Mouse (Mus musculus): ENCODE measurements at regions not wholly inside any gene's neighbourhood (a gene's known extent, or its start where the extent isn't known, plus 50 kb on each side); places are given as distances from the start of the nearest gene placed in this dataset.

DNA sequence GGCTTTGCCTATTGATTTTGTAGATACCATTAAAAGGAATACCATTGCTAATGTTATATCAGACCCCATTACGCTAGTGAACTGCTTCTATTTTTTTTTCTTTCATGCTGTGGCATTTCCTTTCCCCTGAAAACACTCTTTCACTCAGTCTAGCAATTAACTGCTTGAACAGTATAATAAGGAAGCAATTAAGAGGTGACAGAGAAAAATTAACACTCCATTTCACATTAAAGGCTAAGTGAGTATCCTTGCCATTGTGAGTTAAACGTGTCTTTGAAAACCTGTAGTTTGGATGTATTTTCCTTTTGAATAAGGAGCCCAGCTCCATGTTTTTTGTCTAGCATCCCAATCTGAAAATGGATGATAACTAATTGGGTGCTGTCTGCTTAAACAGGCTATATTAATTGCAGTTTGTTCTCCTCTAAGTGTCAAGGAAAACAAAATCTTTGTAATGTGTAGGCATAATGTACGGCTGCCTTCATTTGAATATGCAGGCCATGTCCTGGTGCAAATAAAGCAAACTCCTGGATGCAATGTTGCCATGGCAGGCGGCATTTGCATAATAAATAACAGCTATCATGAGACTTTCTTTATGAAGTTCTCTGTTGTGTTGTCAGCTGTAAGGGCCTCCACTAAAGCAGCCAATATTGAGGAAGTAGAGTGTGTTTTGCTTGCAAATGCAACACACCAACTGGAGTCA lies 423.3 kb downstream of the Zic3 start:
- Histone ChIP-seq H3K9ac (replicated peaks; ENCODE audit: low read length, poor library complexity, severe bottlenecking) (no peak overlapping the region), H3K36me3 (ENCODE audit: insufficient read depth, low read length) (no peaks in the 10 kb centered on the region), H3K4me3 (ENCODE audit: low read depth, low read length) (no peak overlapping the region), H3K27me3 (ENCODE audit: insufficient read depth, low read length) (no peaks in the 10 kb centered on the region), H3K9me3 (ENCODE audit: low read length) (no peaks in the 10 kb centered on the region), H3K4me2 (ENCODE audit: low read depth, low read length, poor library complexity, severe bottlenecking) (no peak overlapping the region), H3K4me1 (ENCODE audit: insufficient read depth, low read length) (no peaks in the 10 kb centered on the region), H3K27ac (ENCODE audit: low read depth, low read length) (no peak overlapping the region)
- ATAC-seq (ENCODE audit: low FRiP score), result no peak
- TF ChIP-seq CTCF (IDR thresholded peaks at IDR 0.05), result no peak
- peak; percentile 5 for DNase-seq (ENCODE audit: low spot score)
- 55% methylated on average over 4 of the region's 4 CpGs for WGBS

DNA sequence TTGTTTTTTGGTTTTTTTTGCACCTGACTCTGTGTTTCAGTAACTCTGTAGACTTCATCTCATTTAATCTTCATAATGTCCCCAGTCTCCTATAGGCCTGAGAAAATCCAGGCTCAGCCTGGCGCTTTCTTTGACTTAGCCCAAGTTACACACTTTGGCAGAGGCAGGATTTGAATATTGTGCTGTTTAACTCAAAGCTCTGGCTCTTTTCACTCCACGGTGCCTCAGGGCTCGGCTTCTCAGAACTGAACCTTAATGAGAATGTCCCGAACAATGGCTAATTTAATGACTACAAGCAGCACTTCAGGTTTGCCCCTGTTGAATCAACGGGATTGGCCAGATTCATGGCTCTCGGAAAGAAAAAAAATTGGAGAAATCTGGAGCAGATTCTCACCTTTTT lies 425.1 kb downstream of the Zic3 start:
- DNase-seq (ENCODE audit: low spot score) (no peak), ATAC-seq (ENCODE audit: low FRiP score) (no peak)
- Histone ChIP-seq H3K4me1 (ENCODE audit: insufficient read depth, low read length) (no peaks in the 10 kb centered on the region), H3K4me3 (ENCODE audit: low read depth, low read length) (no peak overlapping the region), H3K4me2 (ENCODE audit: low read depth, low read length, poor library complexity, severe bottlenecking) (no peak overlapping the region), H3K27me3 (ENCODE audit: insufficient read depth, low read length) (no peaks in the 10 kb centered on the region), H3K36me3 (ENCODE audit: insufficient read depth, low read length) (no peaks in the 10 kb centered on the region), H3K27ac (ENCODE audit: low read depth, low read length) (no peak overlapping the region), H3K9ac (replicated peaks; ENCODE audit: low read length, poor library complexity, severe bottlenecking) (no peak overlapping the region), H3K9me3 (ENCODE audit: low read length) (no peaks in the 10 kb centered on the region)
- 69% methylated on average over 6 of the region's 6 CpGs for WGBS
- no peak for TF ChIP-seq CTCF (IDR thresholded peaks at IDR 0.05)

DNA sequence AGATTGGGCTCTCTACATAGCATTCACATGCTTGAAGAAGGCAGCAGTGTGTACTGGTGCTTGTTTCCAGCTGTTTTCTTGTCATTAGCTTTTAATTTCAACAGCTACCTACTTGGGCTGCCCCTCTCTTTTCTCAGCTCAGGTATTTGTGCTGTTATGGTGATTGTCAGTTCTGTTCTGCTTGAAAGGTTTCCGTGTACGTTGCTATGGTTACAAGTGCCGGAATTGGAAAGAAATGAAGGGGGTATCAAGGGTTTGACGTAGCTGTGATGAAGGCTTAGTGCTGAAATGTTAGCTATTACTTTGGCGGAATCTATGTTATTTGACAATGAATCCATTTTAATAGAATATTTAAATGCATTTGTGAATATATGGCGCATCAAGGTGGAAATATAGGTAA lies 439.5 kb upstream of the 4930550L24Rik start:
- Histone ChIP-seq H3K4me3 (ENCODE audit: low read depth, low read length) (no peak overlapping the region), H3K4me2 (ENCODE audit: low read depth, low read length, poor library complexity, severe bottlenecking) (no peak overlapping the region), H3K27ac (ENCODE audit: low read depth, low read length) (no peak overlapping the region), H3K4me1 (ENCODE audit: insufficient read depth, low read length) (no peaks in the 10 kb centered on the region), H3K9ac (replicated peaks; ENCODE audit: low read length, poor library complexity, severe bottlenecking) (no peak overlapping the region), H3K27me3 (ENCODE audit: insufficient read depth, low read length) (no peaks in the 10 kb centered on the region), H3K36me3 (ENCODE audit: insufficient read depth, low read length) (no peaks in the 10 kb centered on the region), H3K9me3 (ENCODE audit: low read length) (no peaks in the 10 kb centered on the region)
- DNase-seq (ENCODE audit: low spot score), result peak; percentile 17
- peak; percentile 72; the same call in 1 of the 2 replicates for ATAC-seq (ENCODE audit: low FRiP score)
- TF ChIP-seq CTCF (IDR thresholded peaks at IDR 0.05), result no peak
- 43% methylated on average over 6 of the region's 6 CpGs for WGBS

DNA sequence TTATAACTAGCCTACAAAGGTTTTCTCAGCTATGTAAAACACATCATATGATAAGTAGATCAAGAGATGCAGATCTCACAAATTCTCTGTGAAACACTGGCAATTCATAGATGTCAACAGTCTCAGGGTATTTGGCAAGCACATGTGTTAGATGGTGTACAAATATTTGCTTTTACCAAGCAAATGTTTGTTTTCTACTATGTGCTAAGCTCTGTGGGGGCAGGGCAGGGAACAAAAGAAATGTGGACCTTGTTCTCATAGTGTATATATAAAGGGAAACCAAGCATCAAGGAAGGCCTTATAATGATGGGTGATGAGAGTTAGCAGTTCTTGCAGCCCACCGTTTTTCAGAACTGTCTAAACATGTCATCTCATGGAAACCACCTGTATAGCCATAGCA lies 438.2 kb upstream of the 4930550L24Rik start:
- no peaks in the 10 kb centered on the region for H3K9me3 ChIP-seq (ENCODE audit: low read length)
- H3K9ac ChIP-seq (replicated peaks; ENCODE audit: low read length, poor library complexity, severe bottlenecking), result no peak overlapping the region
- no peak overlapping the region for H3K27ac ChIP-seq (ENCODE audit: low read depth, low read length)
- no peaks in the 10 kb centered on the region for H3K27me3 ChIP-seq (ENCODE audit: insufficient read depth, low read length)
- DNase-seq (ENCODE audit: low spot score), result no peak
- H3K4me2 ChIP-seq (ENCODE audit: low read depth, low read length, poor library complexity, severe bottlenecking), result no peak overlapping the region
- TF ChIP-seq CTCF (IDR thresholded peaks at IDR 0.05), result no peak
- no peaks in the 10 kb centered on the region for H3K36me3 ChIP-seq (ENCODE audit: insufficient read depth, low read length)
- 44% methylated on average over 1 of the region's 1 CpGs for WGBS
- no peak for ATAC-seq (ENCODE audit: low FRiP score)
- H3K4me3 ChIP-seq (ENCODE audit: low read depth, low read length), result no peak overlapping the region
- H3K4me1 ChIP-seq (ENCODE audit: insufficient read depth, low read length), result no peaks in the 10 kb centered on the region

DNA sequence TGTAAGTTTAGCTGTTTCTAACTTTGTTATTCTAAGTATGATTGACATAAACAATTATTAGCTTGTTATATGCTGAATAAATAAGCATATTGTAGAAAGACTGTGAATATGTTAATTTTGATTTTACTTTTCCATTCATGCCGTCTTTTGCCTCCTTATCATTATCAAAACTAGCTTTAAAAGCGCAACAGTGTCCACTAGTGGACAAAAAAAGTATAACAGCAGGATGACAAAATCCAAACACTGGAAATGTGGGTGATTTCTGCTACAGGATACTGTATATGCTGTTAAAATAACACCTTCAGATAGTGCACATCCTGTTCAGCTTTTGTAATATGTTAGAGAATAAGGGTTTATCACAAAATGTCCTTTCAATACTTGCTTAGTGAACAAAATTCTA lies 418.3 kb upstream of the 4930550L24Rik start:
- no peak for ATAC-seq (ENCODE audit: low FRiP score)
- peak; percentile 44 for DNase-seq (ENCODE audit: low spot score)
- peak; percentile 80 for TF ChIP-seq CTCF (IDR thresholded peaks at IDR 0.05)
- Histone ChIP-seq H3K9me3 (ENCODE audit: low read length) (no peaks in the 10 kb centered on the region), H3K9ac (replicated peaks; ENCODE audit: low read length, poor library complexity, severe bottlenecking) (no peak overlapping the region), H3K27me3 (ENCODE audit: insufficient read depth, low read length) (no peaks in the 10 kb centered on the region), H3K36me3 (ENCODE audit: insufficient read depth, low read length) (no peaks in the 10 kb centered on the region), H3K27ac (ENCODE audit: low read depth, low read length) (no peak overlapping the region), H3K4me2 (ENCODE audit: low read depth, low read length, poor library complexity, severe bottlenecking) (no peak overlapping the region), H3K4me3 (ENCODE audit: low read depth, low read length) (no peak overlapping the region), H3K4me1 (ENCODE audit: insufficient read depth, low read length) (no peaks in the 10 kb centered on the region)
- 16% methylated on average over 2 of the region's 2 CpGs for WGBS

DNA sequence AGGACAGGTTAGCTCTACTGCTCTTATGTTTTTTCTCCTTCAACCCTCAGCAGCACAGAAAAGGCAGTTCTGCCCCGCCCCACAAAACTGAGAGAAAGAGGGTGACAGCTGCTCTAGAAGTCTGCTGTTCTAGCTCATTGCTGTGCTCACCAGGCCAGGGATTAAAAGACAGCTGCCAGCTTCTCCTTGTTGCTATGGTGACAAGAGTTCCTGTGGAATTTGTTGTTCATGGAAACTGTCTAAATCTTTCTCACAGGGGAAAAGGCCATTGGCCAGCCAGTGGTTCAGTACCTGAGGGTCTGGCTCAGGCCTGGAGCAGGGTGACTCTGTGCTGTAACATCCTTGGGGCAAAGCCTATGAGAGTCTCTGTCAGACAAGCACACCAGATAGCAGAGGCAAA lies 405.6 kb upstream of the 4930550L24Rik start:
- ATAC-seq (ENCODE audit: low FRiP score), result 0 out of 2 replicates have a peak, but pooled peaks have one; percentile 38
- 0% methylated on average over 1 of the region's 1 CpGs for WGBS
- TF ChIP-seq CTCF (IDR thresholded peaks at IDR 0.05), result no peak

More for the DNA sequence above, 405.6 kb upstream of the 4930550L24Rik start:
- H3K4me2 ChIP-seq (ENCODE audit: low read depth, low read length, poor library complexity, severe bottlenecking), result no peak overlapping the region
- no peak overlapping the region for H3K4me3 ChIP-seq (ENCODE audit: low read depth, low read length)
- H3K36me3 ChIP-seq (ENCODE audit: insufficient read depth, low read length), result no peaks in the 10 kb centered on the region
- H3K9ac ChIP-seq (replicated peaks; ENCODE audit: low read length, poor library complexity, severe bottlenecking), result no peak overlapping the region
- peak; percentile 71 for DNase-seq (ENCODE audit: low spot score)
- H3K9me3 ChIP-seq (ENCODE audit: low read length), result no peaks in the 10 kb centered on the region
- H3K27ac ChIP-seq (ENCODE audit: low read depth, low read length), result no peak overlapping the region
- H3K27me3 ChIP-seq (ENCODE audit: insufficient read depth, low read length), result no peaks in the 10 kb centered on the region
- H3K4me1 ChIP-seq (ENCODE audit: insufficient read depth, low read length), result no peaks in the 10 kb centered on the region

All from midbrain, postnatal 0 days (tissue).